Mouse (Mus musculus) liver, postnatal 0 days (tissue): ENCODE data around the gene Mycn.

Experiments
- CTCF ChIP-seq: sonication (generic); IDR thresholded peaks from 2 replicates; pipeline ENCODE4 v1.5.1; 2016; ENCODE audit warnings: antibody characterized with exemption, low read depth
- EP300 ChIP-seq: IDR thresholded peaks from 2 replicates; pipeline ENCODE4 v1.6.1; 2016; ENCODE audit warnings: antibody characterized with exemption, low read depth, mild to moderate bottlenecking

GRCm38 (mm10) chr12:12932238-12932637 lies 9.5 kb downstream of the Mycn start:
- TF ChIP-seq CTCF (no peak), EP300 (no peak)
